Mouse (Mus musculus): Measurements from ENCODE around the gene Serpina10. TPM values are rescaled to one million over a fixed set of nuclear protein-coding genes. Genes with fewer than 3 reads are reported as not detected.
"Not testable (repeated sequence)": the region's sequence is repeated elsewhere in the genome, so short reads cannot be mapped to it uniquely, and the experiment has no call there.

Gene Serpina10
- polyA plus RNA-seq, 1 experiment = 0.02 TPM

DNA sequence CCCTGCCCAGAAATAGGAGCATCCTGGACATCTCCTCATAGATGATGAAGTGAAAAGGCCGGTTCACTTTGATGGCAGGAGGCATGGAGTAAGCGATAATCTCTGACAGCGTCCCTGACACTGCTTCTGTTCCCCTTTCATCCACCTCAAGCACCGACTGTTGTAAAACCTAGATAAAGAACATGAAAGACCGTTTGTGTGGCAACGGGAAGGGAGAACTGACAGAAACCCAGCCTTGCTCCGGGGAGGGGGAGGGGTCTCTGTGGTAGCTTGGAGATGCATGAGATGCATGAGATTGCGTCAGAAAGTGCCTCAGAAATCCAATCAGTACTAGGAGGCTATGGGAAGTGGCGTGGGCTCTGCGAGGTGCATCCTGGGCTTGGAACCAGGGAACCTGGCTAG is 14.4 kb downstream of the Serpina10 start:
- no peak for DNase-seq (ENCODE audit: extremely low spot score in 1 of 2, low spot score in 1 of 2)

DNA sequence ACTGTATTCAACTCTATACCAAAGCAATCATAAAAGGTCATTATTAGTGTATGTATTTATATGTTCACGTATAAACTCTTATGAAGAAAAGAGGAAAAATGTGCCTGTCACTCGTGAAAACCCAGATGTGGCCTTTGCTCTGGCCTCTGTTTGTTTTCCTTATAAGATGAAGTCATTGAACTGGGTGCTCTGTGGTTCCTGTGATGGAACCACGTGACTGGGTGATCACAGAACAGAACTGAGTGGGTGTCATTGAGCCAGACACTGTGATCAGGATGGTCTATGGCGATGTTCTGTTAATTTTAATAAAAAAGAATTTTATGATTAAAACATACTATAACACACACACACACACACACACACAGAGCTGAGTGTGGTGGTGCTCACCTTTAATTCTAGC is 15.5 kb downstream of the Serpina10 start:
- DNase-seq (ENCODE audit: extremely low spot score in 1 of 2, low spot score in 1 of 2) = no peak

DNA sequence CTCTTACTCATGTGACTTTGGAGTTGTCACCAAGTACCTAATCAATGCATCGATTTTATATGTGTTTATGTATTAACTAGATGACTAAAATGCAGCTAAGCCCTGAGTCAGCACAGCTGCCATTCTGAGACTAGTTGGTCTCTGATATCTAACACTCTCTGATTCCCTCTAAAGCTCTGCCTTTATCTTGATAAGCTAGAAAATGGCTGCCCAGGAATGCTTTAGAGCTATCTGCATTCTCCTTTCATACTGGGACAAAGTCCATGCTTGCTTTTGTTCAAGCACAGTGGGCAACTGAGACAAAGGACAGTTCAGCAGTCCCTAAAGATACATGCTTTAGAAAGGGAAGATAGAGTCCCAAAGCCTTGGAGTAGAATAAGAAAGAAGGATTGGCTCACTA is 16.1 kb downstream of the Serpina10 start:
- no peak for DNase-seq (ENCODE audit: extremely low spot score in 1 of 2, low spot score in 1 of 2)

DNA sequence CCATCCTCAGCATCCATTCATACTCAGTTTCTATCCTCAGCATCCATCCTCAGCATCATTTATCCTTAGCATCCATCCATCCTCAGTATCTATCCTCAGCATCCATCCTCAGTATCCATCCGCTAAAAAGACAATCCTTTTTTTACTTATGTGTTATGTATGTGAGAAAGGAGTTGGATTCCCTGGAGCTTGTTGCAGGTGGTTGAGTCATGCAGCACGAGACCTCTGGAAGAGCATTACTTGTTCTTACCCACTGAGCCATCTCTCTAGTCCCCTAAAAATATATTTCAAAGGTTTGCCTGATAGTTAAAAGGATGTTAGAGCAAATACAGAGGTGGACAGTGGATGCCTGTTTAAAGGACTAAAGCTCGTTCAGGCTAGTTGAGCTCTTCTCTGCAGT is 29.4 kb downstream of the Serpina10 start:
- no peak for DNase-seq (ENCODE audit: extremely low spot score in 1 of 2, low spot score in 1 of 2)

DNA sequence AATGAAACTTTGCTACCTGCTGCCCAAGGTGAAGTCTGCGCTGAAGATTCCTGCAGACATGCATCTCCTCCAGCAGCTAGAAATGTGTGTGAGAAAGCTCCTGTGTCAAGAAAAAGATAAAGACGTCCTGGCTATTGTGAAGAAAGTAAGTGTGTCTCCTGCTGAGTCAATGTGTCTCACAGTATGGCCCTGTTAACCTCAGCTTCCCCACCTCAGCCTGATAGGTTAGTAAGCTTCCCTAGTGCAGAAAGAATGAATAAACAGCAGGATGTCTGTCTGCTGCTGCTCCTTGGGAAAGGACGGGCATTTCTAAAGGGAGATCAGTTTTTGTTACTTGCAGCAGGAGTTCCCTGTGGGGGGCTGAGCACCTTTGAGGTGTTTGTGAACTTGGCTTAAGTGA is 30.9 kb downstream of the Serpina10 start:
- no peak for DNase-seq (ENCODE audit: extremely low spot score in 1 of 2, low spot score in 1 of 2)

DNA sequence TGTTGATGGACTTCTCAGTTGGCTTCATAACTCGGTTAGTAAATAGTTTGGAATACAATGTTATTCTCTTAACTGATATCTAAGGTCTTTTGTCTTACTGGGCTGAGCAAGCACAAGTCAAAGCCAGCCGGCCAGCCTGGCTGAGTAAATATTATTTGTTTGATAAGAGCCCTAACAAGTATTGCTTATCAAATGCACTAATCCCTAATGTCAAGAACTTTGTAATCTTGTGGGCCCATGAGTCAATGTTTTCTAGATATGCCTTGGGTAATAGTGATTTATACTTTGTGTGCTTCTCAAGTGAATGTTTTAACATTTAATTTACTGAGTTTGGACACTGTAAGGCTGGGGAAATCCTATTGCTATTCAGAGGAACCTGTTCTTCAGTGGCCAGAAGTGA is 32.8 kb downstream of the Serpina10 start:
- no peak for DNase-seq (ENCODE audit: extremely low spot score in 1 of 2, low spot score in 1 of 2)

DNA sequence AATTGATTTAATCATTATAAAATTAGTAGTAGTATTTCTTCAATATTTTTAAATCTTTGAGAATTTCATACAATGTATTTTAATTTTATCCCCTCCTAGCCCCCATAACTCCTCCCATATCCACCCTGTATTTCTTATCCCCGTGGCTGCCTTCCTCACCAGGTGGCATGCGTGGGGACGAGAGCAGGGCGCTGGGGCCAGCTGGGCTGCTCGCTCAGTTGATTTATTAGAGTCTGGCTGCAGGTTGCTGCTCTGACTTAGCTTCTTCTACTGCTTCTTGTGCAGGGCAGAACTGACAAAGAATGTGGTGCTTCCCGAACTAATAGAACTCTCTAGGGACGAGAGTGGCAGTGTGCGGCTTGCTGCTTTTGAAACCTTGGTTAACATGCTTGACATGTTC is 47.5 kb downstream of the Serpina10 start:
- no peak for DNase-seq (ENCODE audit: extremely low spot score in 1 of 2, low spot score in 1 of 2)

DNA sequence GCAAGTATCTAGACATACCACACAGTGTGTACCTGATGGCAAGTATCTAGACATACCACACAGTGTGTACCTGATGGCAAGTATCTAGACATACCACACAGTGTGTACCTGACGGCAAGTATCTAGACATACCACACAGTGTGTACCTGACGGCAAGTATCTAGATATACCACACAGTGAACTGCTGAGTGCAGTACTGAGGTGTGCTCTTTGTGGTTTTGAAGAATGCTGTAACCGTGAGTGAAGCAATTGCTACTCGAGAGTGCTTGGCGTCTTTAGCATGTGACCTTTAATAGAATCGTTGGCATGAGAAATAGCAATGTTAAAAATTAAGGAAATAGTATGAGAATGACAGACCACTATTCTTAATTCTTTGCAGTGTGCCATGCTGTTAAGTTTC is 53.1 kb downstream of the Serpina10 start:
- not testable (repeated sequence) for DNase-seq (ENCODE audit: extremely low spot score in 1 of 2, low spot score in 1 of 2)

DNA sequence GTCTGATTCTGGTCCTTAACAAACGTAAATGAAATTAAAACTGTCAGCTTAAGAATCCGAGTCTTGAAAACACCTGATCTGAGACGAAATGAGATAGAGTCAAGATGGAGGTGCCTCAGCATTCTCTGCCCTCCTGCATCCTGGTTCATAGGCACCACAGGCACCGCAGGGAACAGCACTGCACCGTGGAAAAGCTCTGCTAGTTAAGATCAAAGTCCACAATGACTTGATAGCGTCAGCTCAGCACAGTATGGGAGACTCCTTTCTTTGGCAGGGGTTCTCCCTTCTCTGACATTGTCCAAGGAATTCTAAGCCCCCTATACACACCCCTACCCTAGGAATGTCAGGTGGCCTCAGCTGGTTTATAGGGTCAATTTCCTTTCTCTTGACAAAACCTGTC is 61.6 kb downstream of the Serpina10 start:
- no peak for DNase-seq (ENCODE audit: extremely low spot score in 1 of 2, low spot score in 1 of 2)

DNA sequence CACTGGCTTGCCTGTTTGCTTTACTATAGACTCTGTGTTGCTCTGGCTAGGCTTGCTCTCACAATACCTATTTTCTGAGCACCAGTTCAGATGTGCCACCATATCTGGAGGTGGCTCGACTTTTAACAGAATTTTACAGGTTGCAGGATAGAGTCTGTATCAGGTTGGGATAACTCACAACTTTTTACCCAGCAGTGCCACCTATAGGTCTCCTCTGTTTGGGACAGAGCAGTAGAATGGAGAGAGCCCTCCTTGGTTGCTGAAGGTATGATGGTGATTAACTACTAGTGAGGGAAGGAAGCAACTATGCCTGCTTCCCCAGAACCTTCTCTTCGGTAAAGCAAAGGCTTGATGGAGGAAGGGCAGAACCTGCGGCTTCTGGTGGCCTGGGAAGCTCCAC is 64.1 kb downstream of the Serpina10 start:
- DNase-seq (ENCODE audit: extremely low spot score in 1 of 2, low spot score in 1 of 2) = peak in 1 of 2 experiments; percentile 44

DNA sequence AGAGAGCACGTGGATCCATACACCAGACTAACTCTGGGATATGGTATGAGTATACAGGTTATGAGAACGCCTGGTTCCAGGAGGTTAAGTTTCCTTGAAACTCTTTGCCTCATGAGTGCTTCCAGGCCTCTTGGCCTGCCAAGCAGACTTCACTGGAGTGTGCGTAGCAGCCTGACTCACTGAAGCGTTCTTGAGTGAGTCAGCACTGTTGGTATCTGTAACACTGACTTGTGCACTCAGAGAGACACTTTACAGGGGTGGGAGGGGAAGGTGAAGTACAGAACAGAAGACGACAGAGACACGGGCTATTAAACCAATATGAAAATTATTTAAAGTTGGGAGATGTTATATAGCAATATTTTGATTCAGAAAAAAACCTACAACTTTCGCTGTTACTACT is 66.1 kb downstream of the Serpina10 start:
- DNase-seq (ENCODE audit: extremely low spot score in 1 of 2, low spot score in 1 of 2) = peak in 1 of 2 experiments; percentile 31

Other genes with a start within 250 kb of the Serpina10 start
- 23.6 and 24.4 TPM in 2 replicates for gene Otub2, start 242.8 kb downstream of the Serpina10 start, polyA plus RNA-seq (2012; rRNA removed)
- gene 9330161L09Rik, start 223.6 kb downstream of the Serpina10 start, polyA plus RNA-seq (2012; rRNA removed) = 1.00 and 1.6 TPM in 2 replicates
- 136 and 141 TPM in 2 replicates for gene Ddx24, start 205.6 kb downstream of the Serpina10 start, polyA plus RNA-seq (2012; rRNA removed)
- 117 and 120 TPM in 2 replicates for gene Ifi27, start 197.2 kb downstream of the Serpina10 start, polyA plus RNA-seq (2012; rRNA removed)
- 14.3 and 15.4 TPM in 2 replicates for gene Ifi27l2a, start 187.8 kb downstream of the Serpina10 start, polyA plus RNA-seq (2012; rRNA removed)
- not detected in 2 replicates for gene Ifi27l2b, start 174.2 kb downstream of the Serpina10 start, polyA plus RNA-seq (2012; rRNA removed)
- 20.8 and 23.5 TPM in 2 replicates for gene Ppp4r4, start 99.2 kb downstream of the Serpina10 start, polyA plus RNA-seq (2012; rRNA removed)
- not detected in 2 replicates for gene Serpina6, start 25.8 kb upstream of the Serpina10 start, polyA plus RNA-seq (2012; rRNA removed)
- gene Serpina16, start 44.7 kb upstream of the Serpina10 start, polyA plus RNA-seq (2012; rRNA removed) = not detected in 2 replicates
- not detected in 2 replicates for gene Serpina1f, start 64.1 kb upstream of the Serpina10 start, polyA plus RNA-seq (2012; rRNA removed)
- gene Serpina1d, start 142.1 kb upstream of the Serpina10 start, polyA plus RNA-seq (2012; rRNA removed) = not detected in 2 replicates
- 0.08 TPM in 1 of 2 replicates, not detected in the other for gene Serpina1b, start 198.9 kb upstream of the Serpina10 start, polyA plus RNA-seq (2012; rRNA removed)
- gene Serpina1a, start 232.1 kb upstream of the Serpina10 start, polyA plus RNA-seq (2012; rRNA removed) = 0.08 TPM in 1 of 2 replicates, not detected in the other

All from frontal cortex, adult 2 months (tissue).